Mouse (Mus musculus) C2C12 (cell line): Measurements from ENCODE around the gene Pde2a.

Experiments used
- CEBPB ChIP-seq: IDR thresholded peaks from one replicate; pipeline ENCODE4 v1.6.1; 2011; ENCODE audit warnings: low read depth, mild to moderate bottlenecking, control low read depth, moderate library complexity
- CTCF ChIP-seq: IDR thresholded peaks from one replicate; pipeline ENCODE4 v1.5.1; 2011; ENCODE audit not compliant: control insufficient read depth, insufficient read depth, insufficient read length
- FOSL1 ChIP-seq: IDR thresholded peaks from one replicate; pipeline ENCODE4 v1.8.0; 2011; ENCODE audit warnings: mild to moderate bottlenecking, low read length; ENCODE audit not compliant: poor library complexity, insufficient read depth, severe bottlenecking
- MAX ChIP-seq: IDR thresholded peaks from one replicate; pipeline ENCODE4 v1.6.1; 2011; ENCODE audit warnings: mild to moderate bottlenecking, control low read depth
- MYOD1 ChIP-seq: IDR thresholded peaks from one replicate; pipeline ENCODE4 v1.6.1; 2011; ENCODE audit warnings: low read depth; ENCODE audit not compliant: control insufficient read depth, insufficient read length
- MYOG ChIP-seq: IDR thresholded peaks from one replicate; pipeline ENCODE4 v1.6.1; 2011; ENCODE audit not compliant: control insufficient read depth, insufficient read length; ENCODE audit errors: extremely low read depth
- USF1 ChIP-seq: IDR thresholded peaks from one replicate; pipeline ENCODE4 v1.6.1; 2011; ENCODE audit warnings: low read depth, mild to moderate bottlenecking, control low read depth, moderate library complexity

GRCm38 (mm10) chr7:101452669-101453068, 31.2 kb downstream of the Pde2a start:
- TF ChIP-seq CTCF (no peak), MYOG (no peak), USF1 (no peak), CEBPB (no peak), FOSL1 (no peak), MYOD1 (no peak), MAX (no peak)
